Mouse (Mus musculus): Measurements from ENCODE around the gene Cfb. TPM values are rescaled to one million over a fixed set of nuclear protein-coding genes. Genes with fewer than 3 reads are reported as not detected.

The Cfb gene
- total RNA-seq, 4 experiments from 2014 or later = 0.17 to 0.31 (median 0.18) TPM

GRCm38 (mm10) chr17:34884704-34885103, 22.4 kb upstream of the Cfb start:
- DNase-seq (ENCODE audit: low spot score in 2 of 2) = no peak

DNA sequence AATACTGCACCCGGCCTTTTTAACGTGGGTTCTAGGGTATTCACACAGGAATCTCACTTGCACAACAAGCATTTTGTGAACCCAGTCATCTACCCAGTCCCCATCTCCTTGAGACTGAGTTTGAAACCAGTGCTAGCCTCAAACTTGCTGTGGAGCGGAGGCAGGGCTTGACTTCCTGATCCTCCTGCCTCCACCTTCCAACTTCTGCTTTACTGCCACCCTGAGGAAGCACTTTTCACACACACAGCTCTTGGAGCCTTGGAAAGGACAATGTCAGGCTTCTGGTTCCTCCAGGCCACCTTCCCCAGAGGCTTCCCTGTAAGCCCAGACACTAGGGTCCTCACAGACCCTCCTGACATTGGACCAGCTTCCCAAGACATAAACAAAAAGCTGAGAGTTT, 21.0 kb upstream of the Cfb start:
- DNase-seq (ENCODE audit: low spot score in 2 of 2) = no peak

DNA sequence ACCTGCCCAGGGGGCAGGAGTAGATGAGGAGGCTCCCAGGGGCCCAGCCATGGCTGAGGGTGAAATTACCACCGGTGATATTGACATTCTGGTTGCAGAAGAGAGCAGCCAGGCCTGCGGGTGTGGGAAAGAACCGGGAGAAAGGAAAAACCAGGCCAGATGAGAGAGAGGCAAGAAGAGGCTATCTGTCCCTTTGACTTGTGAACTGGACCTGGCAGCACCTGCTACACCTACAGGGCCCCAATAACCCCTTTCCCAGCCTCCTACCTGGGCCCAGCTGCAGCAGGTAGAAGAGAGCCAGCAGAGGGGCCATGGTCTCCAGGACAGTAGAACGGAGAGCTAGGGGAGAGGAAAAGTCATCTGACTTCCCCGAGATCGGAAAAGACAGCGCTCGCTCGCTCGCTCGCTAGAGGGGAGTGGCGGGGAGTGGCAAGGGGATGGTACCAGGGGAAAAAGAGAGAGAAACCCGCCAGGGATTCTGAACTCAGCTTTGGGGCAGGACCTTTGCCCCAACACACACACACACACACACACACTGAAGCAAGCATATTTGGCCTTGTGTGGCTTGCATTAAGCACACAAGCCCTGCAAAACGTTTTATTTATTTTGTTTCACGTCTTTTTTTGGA, 19.5 kb upstream of the Cfb start, which contains the start of gene Gm20547:
Gm20547 (minus strand) TSS at position 360 of the 628 bp plus-strand sequence.
- DNase-seq (ENCODE audit: low spot score in 2 of 2) = no peak

GRCm38 (mm10) chr17:34881166-34881565, 18.8 kb upstream of the Cfb start:
- DNase-seq (ENCODE audit: low spot score in 2 of 2) = no peak

GRCm38 (mm10) chr17:34879336-34879879, 17.1 kb upstream of the Cfb start, which contains the start of gene Zbtb12:
Gene Zbtb12, plus strand, starts transcription at chr17:34879483.
- DNase-seq (ENCODE audit: low spot score in 2 of 2) = no peak

- no peak for DNase-seq (ENCODE audit: low spot score in 2 of 2)
Observed at GRCm38 (mm10) chr17:34874321-34874720, 12.0 kb upstream of the Cfb start.

DNA sequence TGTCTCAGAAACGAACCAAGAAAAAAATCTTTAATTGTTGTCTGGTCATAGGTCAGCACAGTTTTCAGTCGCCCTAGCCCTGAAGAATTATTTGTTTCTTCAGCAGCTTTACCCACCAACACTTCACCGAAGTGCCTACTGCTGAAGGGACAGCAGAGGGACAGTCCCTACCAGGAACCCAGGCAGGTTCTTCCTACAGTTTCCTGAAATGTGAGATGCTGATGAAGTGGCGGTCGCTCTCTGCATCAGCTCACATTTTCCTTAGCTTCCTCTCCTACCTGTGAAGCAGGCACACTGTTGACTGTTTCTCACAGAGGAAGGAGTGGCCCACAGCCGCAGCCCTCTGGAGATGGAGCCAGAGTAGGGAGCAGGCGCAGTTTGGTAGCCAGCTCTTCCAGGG, 3.7 kb upstream of the Cfb start:
- DNase-seq (ENCODE audit: low spot score in 2 of 2) = no peak

DNA sequence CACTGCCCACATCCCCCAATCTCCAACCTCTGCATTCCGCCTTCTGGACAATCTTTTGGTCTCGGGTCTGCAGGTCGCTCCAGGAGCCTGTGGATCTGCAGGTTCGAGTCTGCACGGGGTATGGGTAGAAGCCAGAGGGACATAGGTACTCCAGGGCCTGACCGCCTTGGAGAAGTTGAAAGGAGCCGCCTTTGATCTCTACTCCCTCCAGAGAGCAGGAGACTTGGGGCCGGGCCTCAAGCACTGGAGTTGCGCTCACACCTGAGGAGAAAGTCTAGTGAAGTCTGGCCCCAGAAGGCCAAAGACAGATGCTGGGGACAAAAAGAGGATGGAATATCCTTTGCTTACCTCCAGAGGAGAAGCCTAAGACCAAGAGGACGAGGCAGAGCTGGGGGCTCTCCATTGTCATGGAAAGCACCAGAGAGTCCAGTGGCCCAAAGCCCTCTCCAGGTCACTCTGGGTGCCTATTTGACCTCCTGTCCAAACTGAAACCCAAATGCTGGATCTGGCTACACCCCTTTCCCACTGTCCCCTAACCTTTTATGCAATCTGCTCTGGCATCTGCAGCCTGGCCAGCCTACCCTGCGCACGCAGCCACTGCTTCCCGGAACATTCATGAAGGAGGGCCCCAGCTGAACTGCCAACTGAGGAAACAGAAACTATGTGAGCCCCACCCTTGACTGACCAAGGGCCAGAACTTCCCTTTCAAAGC, 458 bp downstream of the Cfb start:
- DNase-seq (ENCODE audit: low spot score in 2 of 2) = no peak

- no peak for DNase-seq (ENCODE audit: low spot score in 2 of 2)
Observed at GRCm38 (mm10) chr17:34860514-34860913, 1.8 kb downstream of the Cfb start.

DNA sequence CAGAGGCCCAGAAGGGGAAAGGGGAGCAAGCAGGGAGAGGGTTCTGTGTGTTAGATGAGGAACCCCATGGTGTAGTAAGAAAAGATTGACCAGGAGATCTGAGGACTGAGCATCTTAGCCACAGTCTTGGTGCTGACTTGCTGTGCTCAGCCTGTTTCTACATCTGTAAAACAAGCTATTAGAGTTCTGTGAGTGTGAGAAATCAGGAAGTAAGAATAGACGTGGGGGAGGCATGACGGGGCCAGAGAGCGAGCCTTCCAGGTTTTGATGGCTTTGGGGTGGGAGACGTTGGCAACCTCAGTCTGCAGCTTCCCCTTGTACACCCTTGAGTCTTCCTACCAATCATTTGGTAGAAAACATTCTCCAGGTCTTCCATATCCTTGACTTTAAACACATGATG, 3.6 kb downstream of the Cfb start:
- no peak for DNase-seq (ENCODE audit: low spot score in 2 of 2)

DNA sequence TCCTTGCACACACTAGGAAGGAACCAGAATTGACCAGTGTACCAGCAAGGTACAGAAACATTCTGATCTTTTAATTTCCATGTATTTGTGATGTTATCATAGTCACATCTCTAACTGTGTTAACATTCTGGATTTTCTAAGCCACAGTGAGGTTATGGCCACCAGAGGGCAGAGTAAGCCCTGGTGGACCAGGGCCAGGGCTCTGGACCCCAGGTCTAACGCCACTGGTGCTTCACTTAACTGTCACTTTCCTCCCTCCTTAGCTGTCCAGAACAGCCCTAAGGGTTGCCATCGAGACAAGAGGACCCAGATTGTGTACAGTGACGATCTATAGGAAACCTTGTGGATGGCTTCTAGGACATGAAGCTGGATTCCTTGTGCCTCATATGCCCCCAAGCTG, 6.5 kb downstream of the Cfb start:
- DNase-seq (ENCODE audit: low spot score in 2 of 2) = no peak

DNA sequence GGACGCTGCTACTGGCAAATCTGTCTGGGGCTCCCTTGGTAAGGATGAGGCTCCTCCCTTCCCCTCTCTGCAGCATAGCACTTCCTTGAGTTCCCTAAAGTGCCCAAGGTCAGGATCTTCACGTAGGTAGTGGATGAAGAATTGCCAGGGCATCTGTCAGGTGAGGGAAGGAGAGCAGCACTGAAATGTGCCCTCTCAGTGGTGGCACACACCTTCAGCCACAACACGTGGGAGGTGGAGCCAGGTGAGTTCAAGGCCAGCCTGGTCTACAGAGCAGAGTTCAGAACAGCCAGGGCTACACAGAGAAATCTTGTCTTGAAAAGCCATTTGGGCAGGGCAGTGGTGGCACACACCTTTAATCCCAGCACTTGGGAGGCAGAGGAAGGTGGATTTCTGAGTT, 7.6 kb downstream of the Cfb start:
- DNase-seq (ENCODE audit: low spot score in 2 of 2) = no peak

GRCm38 (mm10) chr17:34853511-34853910, 8.8 kb downstream of the Cfb start:
- no peak for DNase-seq (ENCODE audit: low spot score in 2 of 2)

GRCm38 (mm10) chr17:34850517-34851125, 11.7 kb downstream of the Cfb start:
- no peak for DNase-seq (ENCODE audit: low spot score in 2 of 2)

DNA sequence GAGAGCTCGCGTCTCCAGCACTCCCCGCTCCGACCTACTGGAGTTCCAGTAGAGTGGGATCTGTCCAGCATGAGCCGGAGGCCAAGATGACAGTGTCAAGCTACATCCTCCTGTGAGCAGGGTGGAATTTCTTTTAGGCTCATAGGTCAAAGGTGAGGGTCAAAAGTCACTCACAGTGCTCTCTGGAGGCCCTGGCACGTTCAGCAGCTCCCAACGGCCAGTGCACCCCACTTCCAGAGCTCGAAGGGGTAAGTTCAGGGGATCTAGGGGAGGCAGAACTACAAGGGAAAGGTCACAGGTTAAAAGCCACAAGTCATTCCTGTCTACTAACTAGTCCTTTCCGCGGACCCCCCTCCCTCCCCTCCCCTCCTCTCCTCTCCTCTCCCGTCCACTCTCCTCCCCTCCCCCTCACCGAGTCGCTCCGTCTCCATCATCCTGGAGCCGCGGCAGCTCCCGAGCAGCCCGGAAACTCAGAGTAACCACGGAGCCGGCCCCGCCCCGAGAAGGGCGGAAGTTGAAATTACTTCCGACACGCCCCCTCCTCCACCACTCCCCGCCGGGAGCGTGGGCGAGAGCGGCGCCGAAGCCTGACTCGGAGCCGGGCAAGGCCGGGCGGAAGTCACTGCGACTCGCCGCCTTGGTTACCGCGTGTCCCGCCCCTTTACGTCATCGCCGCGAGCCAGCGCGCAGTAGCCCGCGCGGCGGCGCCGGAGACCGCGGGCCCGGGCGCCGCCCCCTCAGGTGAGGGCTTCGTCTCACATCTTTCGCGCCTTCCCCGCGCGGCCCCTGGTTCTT, 12.4 kb downstream of the Cfb start, which contains the start of the genes Skiv2l and Nelfe:
Skiv2l (minus strand) TSS at position 489 of the 795 bp plus-strand sequence.
Nelfe (plus strand) TSS at position 670 of the 795 bp plus-strand sequence.
- DNase-seq (ENCODE audit: low spot score in 2 of 2) = peak; percentile 95 to 96

- no peak for DNase-seq (ENCODE audit: low spot score in 2 of 2)
Observed at GRCm38 (mm10) chr17:34847615-34848014, 14.7 kb downstream of the Cfb start.

- no peak for DNase-seq (ENCODE audit: low spot score in 2 of 2)
Observed at GRCm38 (mm10) chr17:34847192-34847591, 15.1 kb downstream of the Cfb start.

- no peak for DNase-seq (ENCODE audit: low spot score in 2 of 2)
Observed at GRCm38 (mm10) chr17:34844884-34845283, 17.4 kb downstream of the Cfb start.

DNA sequence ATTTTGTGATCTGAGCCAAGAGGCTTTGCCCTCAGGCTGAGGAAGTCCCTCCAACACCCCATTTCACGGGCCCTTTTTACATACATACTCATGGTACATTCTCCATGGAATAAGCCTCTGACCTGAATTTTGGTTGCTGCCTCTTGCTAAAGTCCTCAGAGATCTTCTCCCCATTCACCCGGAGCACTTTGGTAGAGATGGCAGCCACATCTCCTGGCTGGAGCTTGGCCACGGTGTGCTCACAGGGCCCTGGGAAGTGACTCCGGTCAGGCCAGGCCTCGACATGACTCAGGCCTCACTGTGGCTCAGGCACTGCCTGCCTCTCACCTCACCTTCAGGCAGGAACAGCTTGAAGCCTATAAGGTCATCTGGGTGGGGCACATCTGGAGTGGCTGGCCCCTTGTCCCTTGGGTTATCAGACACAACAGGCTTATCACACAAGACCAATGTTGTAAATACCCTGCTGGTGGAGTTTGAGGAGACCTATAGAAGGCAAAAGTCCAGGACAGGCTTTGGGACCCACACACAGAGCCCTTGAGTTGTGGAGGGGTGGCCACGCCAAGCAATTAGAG, 21.5 kb downstream of the Cfb start:
- DNase-seq (ENCODE audit: low spot score in 2 of 2) = no peak

DNA sequence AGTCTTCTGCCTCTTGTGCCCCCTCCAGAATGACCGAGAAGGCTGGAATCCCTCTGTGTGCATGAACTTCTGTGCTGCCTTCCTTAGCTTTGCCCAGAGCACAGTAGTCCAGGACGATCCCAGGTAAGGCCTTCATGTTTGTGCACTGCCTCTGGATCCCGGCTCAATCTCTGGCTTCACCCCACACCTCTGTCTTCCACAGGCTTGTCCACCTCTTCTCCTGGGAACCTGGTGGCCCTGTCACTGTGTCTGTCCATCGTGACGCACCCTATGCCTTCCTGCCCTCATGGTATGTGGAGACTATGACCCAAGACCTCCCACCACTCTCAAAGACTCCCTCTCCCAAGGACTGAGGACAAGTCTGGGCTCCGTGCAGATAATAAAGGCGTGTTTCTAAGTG, 23.5 kb downstream of the Cfb start:
- DNase-seq (ENCODE audit: low spot score in 2 of 2) = no peak
